Mouse (Mus musculus) stomach, postnatal 0 days (tissue): ENCODE measurements around the gene 0610010K14Rik. TPM values are rescaled to one million over a fixed set of nuclear protein-coding genes. Genes with fewer than 3 reads are reported as not detected.

ENCODE experiments used
- ATAC-seq: fragments of 200-750 bp; cut with Nextera tagmentation; 2 replicates; pipeline ENCODE4 v1.8.0; 2017; ENCODE audit not compliant: low FRiP score, low TSS enrichment
- DNase-seq: peaks from one replicate; pipeline ENCODE4 v3.0.0-alpha.2; 2016; ENCODE audit warnings: low spot score
- H3K27ac ChIP-seq: fragments of 300-500 bp; sonication (generic); replicated peaks from 2 replicates; pipeline ENCODE4 v1.5.1; 2014; ENCODE audit warnings: mild to moderate bottlenecking, control low read depth
- H3K27me3 ChIP-seq: fragments of 300-500 bp; sonication (generic); 2 replicates; pipeline ENCODE4 v1.6.1; 2014; ENCODE audit warnings: low read length; ENCODE audit not compliant: control insufficient read depth, insufficient read depth
- H3K36me3 ChIP-seq: fragments of 300-500 bp; sonication (generic); 2 replicates; pipeline ENCODE4 v1.6.1; 2014; ENCODE audit warnings: low read length, mixed read lengths; ENCODE audit not compliant: control insufficient read depth, insufficient read depth
- H3K4me1 ChIP-seq: fragments of 300-500 bp; sonication (generic); replicated peaks from 2 replicates; pipeline ENCODE4 v1.6.1; 2014; ENCODE audit warnings: antibody characterized with exemption; ENCODE audit not compliant: control insufficient read depth, insufficient read depth
- H3K4me2 ChIP-seq: fragments of 300-500 bp; sonication (generic); replicated peaks from 2 replicates; pipeline ENCODE4 v1.6.1; 2014; ENCODE audit warnings: low read depth, mild to moderate bottlenecking, control low read depth, moderate library complexity
- H3K4me3 ChIP-seq: fragments of 300-500 bp; sonication (generic); 2 replicates; pipeline ENCODE4 v1.5.1; 2014; ENCODE audit warnings: low read depth, low read length, control low read depth
- H3K9ac ChIP-seq: fragments of 300-500 bp; sonication (generic); 2 replicates; pipeline ENCODE4 v1.6.1; 2014; ENCODE audit warnings: mild to moderate bottlenecking, low read length, control low read depth, mixed read lengths
- H3K9me3 ChIP-seq: fragments of 300-500 bp; sonication (generic); 2 replicates; pipeline ENCODE4 v1.6.1; 2016; ENCODE audit warnings: low read length; ENCODE audit not compliant: control insufficient read depth
- CTCF ChIP-seq: IDR thresholded peaks from 2 replicates; pipeline ENCODE4 v1.5.1; 2016; ENCODE audit warnings: antibody characterized with exemption, low read depth, mild to moderate bottlenecking, moderate library complexity
- EP300 ChIP-seq: optimal IDR thresholded peaks from 2 replicates; pipeline ENCODE3; 2016; ENCODE audit warnings: antibody characterized with exemption
- WGBS: fragments of 180-500 bp; shearing (Covaris S2); extraction: QIAGEN DNeasy Blood & Tissue Kit; methylation state at CpG from one replicate; pipeline ENCODE4 v1.1.7; 2014; 5-methylcytosine and 5-hydroxymethylcytosine counted together
- polyA plus RNA-seq: library from polyadenylated mRNA; unstranded; fragments of >200 nt; fragmentation: Nextera tagmentation; extraction: Ambion mirVana; gene quantifications from 2 replicates; pipeline ENCODE4 v1.2.1, GENCODE M21; 2015

Gene 0610010K14Rik
- polyA plus RNA-seq, 1 experiment from 2014 or later: 83.6 TPM

DNA sequence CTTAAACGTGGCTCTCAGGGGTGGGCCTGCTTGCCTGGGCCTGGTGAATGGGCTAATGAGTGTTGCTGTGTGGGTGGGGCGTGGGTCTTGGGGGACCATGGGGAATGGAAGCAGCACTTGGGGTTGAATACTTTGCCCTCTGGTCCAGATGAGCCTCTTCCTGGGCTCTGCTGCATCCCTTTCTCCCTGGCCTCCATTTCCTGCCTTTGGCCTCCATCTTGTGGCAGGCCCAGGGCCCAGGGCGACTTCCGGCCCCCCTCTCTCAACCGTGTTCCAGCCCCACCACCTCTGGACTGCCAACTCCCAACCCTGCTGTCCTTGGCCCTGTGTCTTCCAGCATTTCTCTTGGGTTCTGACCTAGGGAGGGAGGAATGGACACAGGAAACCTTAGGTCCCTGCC lies 3.7 kb downstream of the 0610010K14Rik start:
- Histone ChIP-seq H3K9ac (no peak overlapping the region), H3K4me2 (no peak overlapping the region; the same call in 1 of the 2 replicates), H3K36me3 (no peaks in the 10 kb centered on the region), H3K4me3 (no peak overlapping the region), H3K27ac (peak overlapping the region; percentile 18; the same call in 1 of the 2 replicates), H3K9me3 (no peaks in the 10 kb centered on the region), H3K27me3 (no peaks in the 10 kb centered on the region; the same call in 1 of the 2 replicates), H3K4me1 (no peaks in the 10 kb centered on the region)
- ATAC-seq: no peak
- 67% methylated on average over 5 of the region's 5 CpGs for WGBS
- DNase-seq: no peak
- TF ChIP-seq CTCF: no peak
- no peak for TF ChIP-seq EP300

DNA sequence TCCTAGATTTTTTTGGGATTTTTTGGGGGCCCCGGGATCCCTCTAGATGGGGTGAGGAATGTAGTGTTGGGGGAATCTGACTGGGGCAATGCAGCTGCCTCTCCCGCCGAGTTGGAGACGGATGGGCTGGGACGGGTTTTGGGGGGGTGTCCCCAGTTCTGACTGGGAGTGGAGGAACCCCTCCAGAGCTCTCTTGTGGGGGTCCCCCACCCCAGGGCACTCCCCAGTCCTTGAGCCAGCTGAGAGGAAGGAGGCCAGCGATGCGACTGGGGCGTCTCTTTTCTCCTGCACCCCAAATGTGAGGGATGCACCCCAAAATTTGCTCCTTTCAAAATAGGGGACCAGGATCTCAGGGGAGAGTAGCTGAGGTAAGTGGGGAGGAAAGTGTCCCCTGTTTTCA lies 4.7 kb downstream of the 0610010K14Rik start:
- H3K27ac ChIP-seq: 0 out of 2 replicates have a peak overlapping the region, but pooled peaks have one; percentile 41
- no peaks in the 10 kb centered on the region for H3K4me1 ChIP-seq
- peak overlapping the region; percentile 55 for H3K4me2 ChIP-seq
- no peak for TF ChIP-seq CTCF
- no peak for TF ChIP-seq EP300
- H3K9ac ChIP-seq: peak overlapping the region; percentile 59
- H3K4me3 ChIP-seq: peak overlapping the region; percentile 41; the same call in 1 of the 2 replicates
- no peaks in the 10 kb centered on the region; the same call in 1 of the 2 replicates for H3K27me3 ChIP-seq
- no peak for ATAC-seq
- 30% methylated on average over 8 of the region's 8 CpGs for WGBS
- no peaks in the 10 kb centered on the region for H3K36me3 ChIP-seq
- DNase-seq: no peak
- H3K9me3 ChIP-seq: no peaks in the 10 kb centered on the region

DNA sequence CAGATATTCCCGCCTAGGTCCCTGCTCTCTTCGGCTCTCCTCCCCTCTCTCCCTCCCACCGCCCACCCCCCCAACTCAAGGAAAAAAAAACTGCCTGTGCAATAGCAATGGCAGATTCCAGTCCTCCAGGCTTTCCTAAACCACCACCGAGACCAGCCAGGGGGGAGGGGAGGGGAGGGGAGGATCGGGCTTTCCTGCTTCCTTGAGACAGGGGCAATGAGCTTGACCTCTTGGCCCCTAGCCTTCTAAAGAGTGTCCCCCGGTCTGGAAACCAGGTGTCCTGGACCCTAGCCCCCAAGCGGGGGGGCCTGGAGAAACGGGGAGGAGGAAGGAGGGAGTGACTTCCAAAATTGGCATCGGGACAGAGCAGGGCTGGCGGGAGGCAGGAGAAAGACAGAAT lies 5.2 kb downstream of the 0610010K14Rik start:
- H3K27ac ChIP-seq: peak overlapping the region; percentile 41; the same call in 1 of the 2 replicates
- ATAC-seq: no peak

DNA sequence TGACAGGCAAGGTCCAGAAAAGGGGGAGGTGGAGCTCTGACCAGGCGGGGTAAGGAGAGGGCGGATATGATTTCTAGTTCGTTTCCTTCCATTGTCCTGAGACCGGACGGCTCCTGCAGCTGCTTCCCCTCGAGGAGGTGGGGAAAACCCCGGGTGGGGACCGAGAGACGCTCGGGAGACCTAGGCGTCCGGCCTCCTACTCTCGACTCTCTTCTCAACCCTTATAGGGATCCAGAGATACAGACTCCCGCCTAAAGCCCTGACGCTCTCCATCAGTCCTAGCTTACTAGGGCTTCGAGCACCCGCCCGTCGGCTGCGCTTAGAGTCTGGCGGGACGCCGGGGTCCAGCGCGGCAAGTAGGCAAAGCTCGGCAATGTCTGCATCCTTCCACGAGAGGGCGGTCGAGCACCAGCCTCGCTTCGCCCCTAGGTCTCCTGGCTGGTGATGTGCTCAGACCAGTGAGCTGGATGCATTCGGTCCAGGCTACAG lies 7.4 kb downstream of the 0610010K14Rik start:
- Histone ChIP-seq H3K4me2 (peak overlapping the region; percentile 48), H3K36me3 (no peaks in the 10 kb centered on the region), H3K27me3 (no peaks in the 10 kb centered on the region; the same call in 1 of the 2 replicates), H3K4me3 (peak overlapping the region; percentile 39), H3K4me1 (no peaks in the 10 kb centered on the region; the same call in 1 of the 2 replicates), H3K9ac (peak overlapping the region; percentile 27; the same call in 1 of the 2 replicates), H3K27ac (peak overlapping the region; percentile 70), H3K9me3 (no peaks in the 10 kb centered on the region)
- whole genome bisulfite sequencing: under 1% methylated on average over 32 of the region's 32 CpGs
- DNase-seq: peak; percentile 88
- ATAC-seq: peak; percentile 68
- TF ChIP-seq CTCF (peak; percentile 98), EP300 (no peak)

More for the DNA sequence above, 5.2 kb downstream of the 0610010K14Rik start:
- no peak for DNase-seq
- H3K9ac ChIP-seq: peak overlapping the region; percentile 59
- TF ChIP-seq EP300 (no peak), CTCF (no peak)
- peak overlapping the region; percentile 41 for H3K4me3 ChIP-seq
- H3K4me1 ChIP-seq: no peaks in the 10 kb centered on the region
- H3K4me2 ChIP-seq: peak overlapping the region; percentile 55
- H3K27me3 ChIP-seq: no peaks in the 10 kb centered on the region; the same call in 1 of the 2 replicates
- 7% methylated on average over 9 of the region's 10 CpGs for WGBS
- no peaks in the 10 kb centered on the region for H3K36me3 ChIP-seq
- no peaks in the 10 kb centered on the region for H3K9me3 ChIP-seq

DNA sequence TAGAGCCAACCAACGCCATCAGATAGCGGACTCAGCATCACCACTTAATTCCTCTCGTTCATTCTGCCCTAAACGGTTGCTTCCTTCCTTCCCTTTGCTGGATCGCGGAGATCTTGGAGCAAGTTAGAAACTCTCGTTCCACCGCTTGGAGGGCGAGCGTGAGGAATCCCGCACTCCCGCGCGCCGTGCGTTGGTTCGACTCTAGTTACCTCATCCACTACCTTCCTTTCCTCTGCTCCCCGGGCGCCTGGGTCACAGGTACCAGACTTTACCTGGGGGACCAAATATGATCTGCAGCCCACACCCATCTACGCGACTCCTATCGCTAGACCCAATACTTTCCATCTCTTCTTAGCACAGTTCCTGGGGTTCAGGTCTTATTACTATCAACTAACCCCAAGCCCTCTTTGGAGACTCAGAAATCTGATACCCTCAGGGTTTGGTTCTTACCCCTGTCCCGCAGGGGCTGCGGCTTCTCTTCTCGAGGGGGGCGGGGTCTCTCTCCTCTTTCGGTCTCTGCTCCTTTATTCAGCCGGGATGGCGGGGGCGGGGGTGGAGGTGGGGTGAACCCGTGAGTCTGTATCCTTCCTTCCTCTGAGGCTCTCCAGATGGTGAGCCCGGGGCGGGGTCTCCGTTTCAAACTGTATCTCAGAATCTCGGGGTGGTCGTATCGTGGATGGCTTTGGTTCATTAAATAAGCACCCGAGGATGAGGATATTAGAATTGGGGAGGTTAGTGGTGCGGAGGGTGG lies 8.3 kb downstream of the 0610010K14Rik start, which contains the start of gene Bcl6b:
Gene Bcl6b, minus strand, starts transcription at position 539 of the 751 bp plus-strand sequence.
- peak within 1 kb of the TSS; percentile 43; the same call in 1 of the 2 replicates for H3K9ac ChIP-seq
- peak within 1 kb of the TSS; percentile 70 for H3K27ac ChIP-seq
- peak within 1 kb of the TSS; percentile 39 for H3K4me3 ChIP-seq
- H3K27me3 ChIP-seq: no peaks in the 10 kb centered on the region; the same call in 1 of the 2 replicates
- no peaks in the 10 kb centered on the region; the same call in 1 of the 2 replicates for H3K4me1 ChIP-seq
- ATAC-seq: no peak
- H3K36me3 ChIP-seq: no peaks in the 10 kb centered on the region
- WGBS: 2% methylated on average over 39 of the region's 39 CpGs
- H3K4me2 ChIP-seq: peak within 1 kb of the TSS; percentile 48
- DNase-seq: no peak
- H3K9me3 ChIP-seq: no peaks in the 10 kb centered on the region
- TF ChIP-seq EP300 (no peak), CTCF (no peak)
